Mouse (Mus musculus) forebrain, embryonic 14.5 days (tissue): ENCODE data around the gene Sgcd. TPM values are rescaled to one million over a fixed set of nuclear protein-coding genes. Genes with fewer than 3 reads are reported as not detected.

Experiments used
- ATAC-seq: fragments of 200-750 bp; cut with Nextera tagmentation; 2 replicates; pipeline ENCODE4 v1.8.0; 2017; ENCODE audit warnings: mild to moderate bottlenecking, moderate library complexity
- DNase-seq: peaks from one replicate; pipeline ENCODE4 v3.0.0-alpha.2; 2015; ENCODE audit warnings: low spot score
- H3K27ac ChIP-seq: fragments of 300-500 bp; sonication (generic); 2 replicates; pipeline ENCODE4 v1.5.1; 2014; ENCODE audit warnings: low read depth, mild to moderate bottlenecking, control low read depth, low read length, moderate library complexity
- H3K27me3 ChIP-seq: fragments of 300-500 bp; sonication (generic); replicated peaks from 2 replicates; pipeline ENCODE4 v1.6.1; 2014; ENCODE audit warnings: low read length, control low read depth, mixed read lengths; ENCODE audit not compliant: control insufficient read depth, insufficient read depth
- H3K36me3 ChIP-seq: fragments of 300-500 bp; sonication (generic); 2 replicates; pipeline ENCODE4 v1.6.1; 2014; ENCODE audit warnings: low read length, control low read depth; ENCODE audit not compliant: control insufficient read depth, insufficient read depth
- H3K4me1 ChIP-seq: fragments of 300-500 bp; sonication (generic); 2 replicates; pipeline ENCODE4 v1.6.1; 2014; ENCODE audit warnings: antibody characterized with exemption, low read length, control low read depth; ENCODE audit not compliant: control insufficient read depth, insufficient read depth
- H3K4me2 ChIP-seq: fragments of 300-500 bp; sonication (generic); 2 replicates; pipeline ENCODE4 v1.6.1; 2014; ENCODE audit warnings: mild to moderate bottlenecking, control low read depth, low read length
- H3K4me3 ChIP-seq: fragments of 300-500 bp; sonication (generic); 2 replicates; pipeline ENCODE4 v1.5.1; 2014; ENCODE audit warnings: low read depth, low read length, control low read depth
- H3K9ac ChIP-seq: fragments of 300-500 bp; sonication (generic); 2 replicates; pipeline ENCODE4 v1.6.1; 2014; ENCODE audit warnings: mild to moderate bottlenecking, low read length, control low read depth, moderate library complexity
- H3K9me3 ChIP-seq: fragments of 300-500 bp; sonication (generic); replicated peaks from 2 replicates; pipeline ENCODE4 v1.6.1; 2016; ENCODE audit warnings: low read length, control low read depth, mixed read lengths; ENCODE audit not compliant: control insufficient read depth
- WGBS: fragments of 180-500 bp; shearing (Covaris S2); extraction: QIAGEN DNeasy Blood & Tissue Kit; methylation state at CpG from one replicate; pipeline ENCODE4 v1.1.7; 2014; 5-methylcytosine and 5-hydroxymethylcytosine counted together
- polyA plus RNA-seq: library from polyadenylated mRNA; unstranded; fragments of >200 nt; fragmentation: Nextera tagmentation; extraction: Ambion mirVana; gene quantifications from 2 replicates; pipeline ENCODE4 v1.2.1, GENCODE M21; 2014

Gene Sgcd
- polyA plus RNA-seq, 1 experiment from 2014 or later: 0.91 TPM

DNA sequence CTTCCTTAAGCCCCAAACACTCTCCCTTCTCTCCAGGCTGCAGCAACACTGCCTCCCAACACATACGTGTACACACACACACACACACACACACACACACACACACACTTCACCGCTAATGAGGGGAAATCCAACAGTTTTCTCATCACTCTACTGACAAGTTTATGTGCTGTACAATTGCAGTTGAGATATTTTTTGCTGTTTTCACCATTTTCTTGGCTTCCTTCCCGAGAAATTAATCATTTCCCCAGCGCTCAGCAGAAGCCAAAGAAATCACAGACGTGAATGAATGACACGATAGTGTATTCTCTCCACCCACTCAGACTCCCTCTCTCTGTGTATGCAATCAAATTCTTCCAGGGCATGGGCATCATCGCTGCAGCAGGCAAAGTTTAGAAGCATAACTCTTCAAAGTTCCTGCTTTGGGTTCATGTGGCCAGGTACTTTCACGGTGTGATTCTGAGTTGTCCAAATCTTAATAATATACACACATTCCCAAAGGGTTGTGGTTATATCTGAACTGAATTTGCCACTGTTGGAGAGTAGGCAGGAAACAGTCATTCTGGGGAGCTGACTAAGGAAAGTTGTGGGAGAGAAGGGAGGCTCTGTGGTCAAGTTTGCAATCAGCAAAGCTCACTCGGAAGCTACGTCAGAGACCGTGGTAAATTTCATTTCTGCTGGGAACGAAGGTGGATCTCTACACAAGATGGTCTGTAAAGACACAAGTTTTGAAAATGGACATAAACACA is 683.9 kb downstream of the Sgcd start:
- ATAC-seq (peak; percentile 66; the same call in 1 of the 2 replicates), DNase-seq (peak; percentile 72)
- 84% methylated on average over 12 of the region's 12 CpGs for WGBS

DNA sequence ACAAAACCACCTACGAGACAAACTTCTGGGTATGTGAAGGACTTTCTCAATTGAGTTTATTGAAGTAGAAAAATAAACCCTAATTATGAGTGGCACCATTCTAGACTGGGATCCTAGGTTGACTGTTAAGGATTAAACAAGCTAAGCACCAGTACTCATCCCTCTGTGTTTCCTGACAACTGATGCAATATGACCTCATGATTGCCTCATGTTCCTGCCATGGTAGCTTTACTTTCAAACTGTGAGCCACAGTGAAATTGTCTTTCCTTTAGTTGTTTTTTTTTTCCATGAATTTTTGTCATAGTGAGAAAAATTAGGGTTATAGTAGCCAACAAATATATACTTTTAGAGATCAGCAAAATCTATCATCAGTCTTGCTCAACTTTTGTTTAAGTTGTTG is 689.0 kb downstream of the Sgcd start:
- no peaks in the 10 kb centered on the region for H3K27me3 ChIP-seq
- H3K4me2 ChIP-seq: no peak overlapping the region
- no peaks in the 10 kb centered on the region for H3K9me3 ChIP-seq
- no peak overlapping the region for H3K27ac ChIP-seq
- no peaks in the 10 kb centered on the region for H3K4me1 ChIP-seq
- WGBS: 78% methylated on average over 1 of the region's 1 CpGs
- H3K4me3 ChIP-seq: no peak overlapping the region
- H3K9ac ChIP-seq: no peak overlapping the region
- ATAC-seq: no peak
- H3K36me3 ChIP-seq: no peaks in the 10 kb centered on the region
- no peak for DNase-seq

More for the DNA sequence above, 683.9 kb downstream of the Sgcd start:
- no peaks in the 10 kb centered on the region for H3K36me3 ChIP-seq
- no peaks in the 10 kb centered on the region for H3K9me3 ChIP-seq
- H3K4me3 ChIP-seq: no peak overlapping the region
- no peak overlapping the region for H3K27ac ChIP-seq
- H3K9ac ChIP-seq: no peak overlapping the region
- no peak overlapping the region for H3K4me2 ChIP-seq
- no peaks in the 10 kb centered on the region for H3K27me3 ChIP-seq
- H3K4me1 ChIP-seq: no peaks in the 10 kb centered on the region

DNA sequence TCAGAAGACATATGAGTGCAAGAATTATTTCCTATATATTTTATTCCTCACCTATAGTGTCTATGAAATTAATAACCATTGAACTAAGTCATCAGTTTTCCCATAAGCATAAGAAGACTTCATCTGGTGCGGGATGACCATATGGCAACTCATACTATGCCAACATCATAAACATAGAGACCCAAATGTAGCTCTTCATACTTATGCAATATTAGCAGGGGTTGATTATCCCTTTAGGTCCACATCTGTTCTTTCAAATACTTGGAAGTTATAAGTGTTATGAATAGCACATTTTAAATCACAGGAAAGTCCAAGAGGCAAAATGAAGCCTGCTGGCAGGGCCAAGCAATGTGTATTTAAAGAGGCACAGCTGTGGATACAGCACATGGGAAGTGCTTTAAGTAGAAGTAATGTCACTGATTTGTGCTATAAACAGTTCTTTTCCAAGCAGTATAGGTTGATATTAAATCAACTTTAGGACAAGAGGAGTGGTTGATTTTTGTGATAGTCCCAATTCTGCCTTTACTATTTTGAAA is 690.9 kb downstream of the Sgcd start:
- ATAC-seq (no peak), DNase-seq (no peak)
- WGBS: 90% methylated on average over 1 of the region's 1 CpGs
- Histone ChIP-seq H3K27me3 (no peaks in the 10 kb centered on the region), H3K9ac (no peak overlapping the region), H3K9me3 (no peaks in the 10 kb centered on the region), H3K4me3 (no peak overlapping the region), H3K36me3 (no peaks in the 10 kb centered on the region), H3K4me1 (no peaks in the 10 kb centered on the region), H3K4me2 (no peak overlapping the region), H3K27ac (no peak overlapping the region)

DNA sequence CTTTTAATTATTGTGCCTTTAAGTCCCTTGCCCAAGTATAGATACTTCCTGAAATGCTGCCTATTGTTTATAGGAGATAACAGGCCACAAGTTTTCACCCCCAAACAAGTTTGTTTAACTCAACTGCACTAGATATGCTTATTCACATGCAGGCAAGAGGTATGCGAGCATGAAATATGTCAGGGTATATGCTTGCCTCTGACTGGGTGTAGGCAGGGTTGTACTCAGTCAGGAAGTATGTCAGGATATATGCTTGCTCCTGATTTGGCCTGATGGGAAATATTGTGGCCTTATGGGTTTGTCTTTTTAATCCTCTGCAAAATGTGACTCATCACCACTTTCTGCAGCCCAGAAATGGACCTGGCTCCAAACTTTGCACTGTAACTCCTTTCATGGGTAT is 694.0 kb downstream of the Sgcd start:
- Histone ChIP-seq H3K27ac (no peak overlapping the region), H3K9me3 (no peaks in the 10 kb centered on the region), H3K9ac (no peak overlapping the region), H3K36me3 (no peaks in the 10 kb centered on the region), H3K4me1 (no peaks in the 10 kb centered on the region), H3K4me2 (no peak overlapping the region), H3K4me3 (no peak overlapping the region), H3K27me3 (no peaks in the 10 kb centered on the region)
- DNase-seq: no peak
- 83% methylated on average over 1 of the region's 1 CpGs for WGBS
- no peak for ATAC-seq

DNA sequence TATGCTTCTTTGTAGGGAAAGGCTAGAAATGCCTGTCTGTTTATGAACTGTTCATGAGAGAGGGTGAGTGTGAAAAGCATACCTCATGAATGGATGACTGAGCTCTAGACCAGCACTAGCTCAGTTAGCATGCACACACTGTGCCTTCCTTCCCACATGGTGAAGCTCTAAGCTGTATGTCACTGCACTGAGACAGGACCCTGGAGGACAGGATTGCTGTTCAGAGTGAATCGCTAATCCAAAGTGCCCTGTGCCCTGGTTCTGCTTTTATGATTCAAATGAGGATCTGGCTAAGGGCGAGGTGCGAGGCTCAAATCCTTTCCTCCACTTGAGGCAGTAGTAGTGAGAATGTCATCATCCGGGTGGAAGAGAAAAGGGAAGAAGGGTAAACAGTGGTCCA is 712.2 kb downstream of the Sgcd start:
- H3K9me3 ChIP-seq: no peaks in the 10 kb centered on the region
- DNase-seq: no peak

DNA sequence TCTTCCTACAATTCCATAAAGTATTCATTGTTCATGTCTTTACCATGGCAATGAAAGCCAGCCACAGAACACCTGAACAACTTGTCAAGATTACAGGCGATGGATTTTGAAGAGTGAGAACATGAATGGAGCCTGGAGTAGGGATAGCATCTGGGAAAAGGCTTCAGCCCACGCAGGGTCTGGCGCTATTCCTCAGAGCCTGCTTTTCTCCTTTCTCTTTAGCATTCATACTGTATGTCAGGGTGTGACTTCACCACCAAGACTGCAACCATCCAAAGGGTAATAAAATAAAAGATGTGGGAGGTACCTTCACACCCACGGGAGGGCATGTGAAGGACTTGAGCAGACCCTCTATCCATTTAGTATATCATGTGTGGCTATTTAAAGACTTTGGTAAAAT is 720.2 kb downstream of the Sgcd start:
- Histone ChIP-seq H3K27ac (no peak overlapping the region), H3K4me1 (no peaks in the 10 kb centered on the region), H3K9ac (no peak overlapping the region), H3K4me2 (no peak overlapping the region), H3K9me3 (no peaks in the 10 kb centered on the region), H3K4me3 (no peak overlapping the region), H3K36me3 (no peaks in the 10 kb centered on the region), H3K27me3 (no peaks in the 10 kb centered on the region)
- no peak for DNase-seq
- ATAC-seq: no peak
- WGBS: 87% methylated on average over 4 of the region's 4 CpGs

More for the DNA sequence above, 712.2 kb downstream of the Sgcd start:
- no peak overlapping the region for H3K4me2 ChIP-seq
- no peak overlapping the region for H3K27ac ChIP-seq
- 5% methylated on average over 4 of the region's 4 CpGs for WGBS
- no peaks in the 10 kb centered on the region for H3K27me3 ChIP-seq
- no peak overlapping the region for H3K9ac ChIP-seq
- H3K36me3 ChIP-seq: no peaks in the 10 kb centered on the region
- H3K4me3 ChIP-seq: no peak overlapping the region
- ATAC-seq: no peak
- no peaks in the 10 kb centered on the region for H3K4me1 ChIP-seq

DNA sequence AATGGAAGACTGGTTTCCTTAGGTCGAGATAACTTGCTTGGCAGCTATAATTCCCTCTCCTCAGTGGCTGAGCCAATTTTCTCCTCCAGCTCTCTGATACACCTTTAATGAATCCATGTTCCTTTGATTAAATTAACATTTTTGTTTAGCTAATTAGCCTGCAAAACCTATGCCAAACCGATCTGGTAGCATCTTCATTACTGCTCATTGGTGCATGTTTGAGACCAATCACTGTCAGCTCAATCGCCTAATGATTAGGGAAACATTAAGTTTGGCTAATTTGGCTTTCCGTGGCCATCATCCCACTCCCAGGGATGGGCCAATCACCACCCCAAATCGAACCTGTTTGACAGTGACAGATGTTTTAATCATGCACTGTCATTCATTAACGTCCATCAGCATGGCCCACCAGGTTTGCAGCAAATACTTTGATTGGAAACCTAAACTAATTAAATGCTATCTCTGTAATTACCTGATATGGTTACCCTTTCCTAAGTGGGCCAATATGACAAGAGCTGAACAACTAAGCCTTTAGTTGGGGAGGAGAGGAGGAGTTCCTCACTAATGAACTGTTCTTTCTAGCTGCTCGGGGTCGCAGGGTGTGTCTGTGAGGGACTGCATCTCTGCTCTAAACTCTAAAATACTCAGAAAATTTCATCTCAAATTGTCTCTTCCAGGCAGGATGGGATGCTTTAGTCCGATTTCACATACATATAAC is 724.3 kb downstream of the Sgcd start:
- DNase-seq (peak; percentile 88), ATAC-seq (peak; percentile 93)
- Histone ChIP-seq H3K4me1 (no peaks in the 10 kb centered on the region), H3K4me3 (no peak overlapping the region), H3K36me3 (no peaks in the 10 kb centered on the region), H3K27ac (no peak overlapping the region), H3K4me2 (no peak overlapping the region), H3K9ac (no peak overlapping the region), H3K9me3 (no peaks in the 10 kb centered on the region), H3K27me3 (no peaks in the 10 kb centered on the region)
- WGBS: 35% methylated on average over 9 of the region's 9 CpGs

DNA sequence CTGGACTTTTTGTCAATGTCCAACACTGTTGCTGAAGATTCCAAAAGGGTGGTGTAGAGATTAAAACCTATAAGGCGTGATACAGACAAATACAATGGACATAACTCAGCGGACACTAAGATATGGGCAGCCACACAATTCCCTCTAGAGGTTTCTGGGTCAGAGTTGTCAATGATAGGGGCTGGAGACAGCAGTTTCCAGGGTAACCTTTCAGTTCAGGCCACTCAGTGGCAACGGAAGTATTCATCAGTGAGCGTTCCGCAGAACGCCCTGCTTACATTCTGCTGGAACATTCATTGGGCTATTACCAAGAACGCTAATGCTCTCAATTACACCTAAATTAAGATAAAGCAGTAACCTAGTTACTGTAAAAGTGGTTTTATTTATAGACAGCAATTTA is 738.5 kb downstream of the Sgcd start:
- Histone ChIP-seq H3K9me3 (no peaks in the 10 kb centered on the region), H3K4me2 (no peak overlapping the region), H3K27me3 (no peaks in the 10 kb centered on the region), H3K27ac (no peak overlapping the region), H3K36me3 (no peaks in the 10 kb centered on the region), H3K4me3 (no peak overlapping the region), H3K9ac (no peak overlapping the region), H3K4me1 (peaks cover 5% of the 10 kb centered on the region; the same call in 1 of the 2 replicates)
- no peak for ATAC-seq
- WGBS: 53% methylated on average over 7 of the region's 7 CpGs
- DNase-seq: peak; percentile 6
